Mouse (Mus musculus): Measurements from ENCODE around the gene Agfg1. TPM values are rescaled to one million over a fixed set of nuclear protein-coding genes. Genes with fewer than 3 reads are reported as not detected.
A peak's percentile ranks its signal among the peaks of the same experiment; 100 is the strongest.

Gene Agfg1
- polyA plus RNA-seq, 1 experiment: 26.9 TPM

DNA sequence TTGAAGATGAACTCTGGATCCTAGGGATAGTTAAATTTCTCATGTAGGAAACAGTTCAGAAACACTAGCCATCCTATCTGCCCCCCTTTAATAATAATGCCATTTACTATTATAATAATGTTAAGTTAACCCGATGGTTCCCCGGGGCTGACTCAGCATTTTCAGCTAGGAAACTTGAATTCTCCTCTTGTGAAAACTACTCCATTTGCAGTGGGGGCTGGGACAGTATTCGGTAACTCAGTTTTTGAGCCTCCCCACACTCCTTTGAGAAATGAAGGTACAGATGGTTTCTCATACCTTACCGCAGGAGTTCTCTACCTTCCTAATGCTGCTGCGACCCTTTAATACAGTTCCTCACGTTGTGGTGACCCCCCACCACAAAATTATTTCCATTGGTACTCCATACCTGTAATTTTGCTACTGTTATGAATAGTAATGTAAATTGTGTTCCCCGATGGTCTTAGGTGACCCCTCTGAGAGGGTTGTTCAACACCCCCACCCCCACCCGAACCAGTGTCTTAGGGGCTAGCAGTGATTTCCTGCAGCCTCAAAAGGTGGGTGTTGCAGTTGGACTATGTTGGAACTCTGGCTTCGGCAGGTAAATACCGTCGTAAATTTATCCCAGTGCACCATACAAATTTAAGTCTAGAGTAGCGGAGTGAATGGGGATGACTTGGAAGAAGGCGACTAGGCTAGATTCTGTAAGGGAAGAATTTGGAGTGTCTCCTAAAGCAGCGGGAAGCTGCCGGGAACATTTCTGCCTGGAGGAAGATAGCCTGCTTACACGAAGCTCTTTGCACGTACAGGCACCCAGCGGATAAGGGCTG is 601 bp upstream of the Agfg1 start:
- H3K4me3 ChIP-seq (ENCODE audit: insufficient read depth, poor library complexity, severe bottlenecking): no peak overlapping the region
- H3ac ChIP-seq (ENCODE audit: control insufficient read depth, insufficient read length, low read depth): no peak overlapping the region
- H3K79me3 ChIP-seq (ENCODE audit: low read depth): peaks cover 38% of the 10 kb centered on the region

DNA sequence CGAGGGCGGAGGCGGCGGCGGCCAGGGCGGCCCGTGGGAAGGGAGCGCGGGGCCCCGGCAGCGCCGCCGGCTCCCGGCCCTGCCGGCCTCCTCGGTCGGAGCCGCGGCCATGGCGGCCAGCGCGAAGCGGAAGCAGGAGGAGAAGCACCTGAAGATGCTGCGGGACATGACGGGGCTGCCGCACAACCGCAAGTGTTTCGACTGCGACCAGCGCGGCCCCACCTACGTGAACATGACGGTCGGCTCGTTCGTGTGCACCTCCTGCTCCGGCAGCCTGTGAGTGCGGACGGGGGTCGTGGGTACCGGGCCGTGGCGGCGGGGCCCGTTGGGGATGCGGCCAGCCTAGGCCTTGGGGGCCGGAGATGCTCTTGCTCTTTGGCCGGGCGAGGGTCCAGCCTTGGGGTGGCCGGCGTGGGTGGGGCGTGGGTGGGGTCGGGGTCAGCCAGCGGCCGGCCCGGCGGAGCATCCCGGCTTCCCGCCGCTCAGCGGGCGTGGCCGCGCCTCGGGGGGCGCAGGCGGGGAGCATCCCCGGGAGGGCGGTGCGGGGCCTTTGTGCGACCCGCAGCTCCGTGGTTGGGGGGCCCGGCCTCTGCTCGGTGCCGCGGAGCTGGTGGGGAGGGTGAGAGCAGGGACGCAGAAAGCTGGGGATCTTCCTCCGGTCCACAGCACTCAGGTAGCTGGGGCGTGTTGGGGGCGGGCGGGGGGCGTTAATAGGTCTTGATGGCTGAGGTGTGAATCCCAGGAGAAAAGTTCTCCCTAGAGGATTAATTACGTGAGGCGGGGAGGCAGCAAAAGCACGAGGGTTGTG is 535 bp downstream of the Agfg1 start:
- Histone ChIP-seq H3K36me3 (ENCODE audit: control insufficient read depth, insufficient read depth) (peaks cover 12% of the 10 kb centered on the region), H3K27me3 (ENCODE audit: control insufficient read depth, insufficient read depth, insufficient read length) (no peaks in the 10 kb centered on the region), H3K79me3 (ENCODE audit: low read depth) (peaks cover 49% of the 10 kb centered on the region), H3ac (ENCODE audit: control insufficient read depth, insufficient read length, low read depth) (peak overlapping the region; percentile 78), H3K79me2 (ENCODE audit: control insufficient read depth, insufficient read depth) (peaks cover 56% of the 10 kb centered on the region), H3K4me3 (ENCODE audit: insufficient read depth, poor library complexity, severe bottlenecking) (peak overlapping the region; percentile 89)
- TF ChIP-seq USF1 (IDR thresholded peaks at IDR 0.05; ENCODE audit: low read depth) (no peak), MYOG (IDR thresholded peaks at IDR 0.05; ENCODE audit: control insufficient read depth, extremely low read depth, insufficient read length) (no peak), CTCF (IDR thresholded peaks at IDR 0.05; ENCODE audit: control insufficient read depth, insufficient read depth, insufficient read length) (no peak), MAX (IDR thresholded peaks at IDR 0.05) (no peak)

More for the DNA sequence above, 601 bp upstream of the Agfg1 start:
- H3K27me3 ChIP-seq (ENCODE audit: control insufficient read depth, insufficient read depth, insufficient read length): no peaks in the 10 kb centered on the region
- peaks cover 45% of the 10 kb centered on the region for H3K79me2 ChIP-seq (ENCODE audit: control insufficient read depth, insufficient read depth)
- TF ChIP-seq MAX (IDR thresholded peaks at IDR 0.05) (no peak), MYOG (IDR thresholded peaks at IDR 0.05; ENCODE audit: control insufficient read depth, extremely low read depth, insufficient read length) (no peak), USF1 (IDR thresholded peaks at IDR 0.05; ENCODE audit: low read depth) (no peak), MYOD1 (IDR thresholded peaks at IDR 0.05; ENCODE audit: control insufficient read depth, insufficient read length, low read depth) (no peak), CTCF (IDR thresholded peaks at IDR 0.05; ENCODE audit: control insufficient read depth, insufficient read depth, insufficient read length) (no peak), FOSL1 (IDR thresholded peaks at IDR 0.05; ENCODE audit: insufficient read depth, low read length, poor library complexity, severe bottlenecking) (no peak), CEBPB (IDR thresholded peaks at IDR 0.05; ENCODE audit: low read depth) (no peak)
- H3K36me3 ChIP-seq (ENCODE audit: control insufficient read depth, insufficient read depth): peaks cover 12% of the 10 kb centered on the region

DNA sequence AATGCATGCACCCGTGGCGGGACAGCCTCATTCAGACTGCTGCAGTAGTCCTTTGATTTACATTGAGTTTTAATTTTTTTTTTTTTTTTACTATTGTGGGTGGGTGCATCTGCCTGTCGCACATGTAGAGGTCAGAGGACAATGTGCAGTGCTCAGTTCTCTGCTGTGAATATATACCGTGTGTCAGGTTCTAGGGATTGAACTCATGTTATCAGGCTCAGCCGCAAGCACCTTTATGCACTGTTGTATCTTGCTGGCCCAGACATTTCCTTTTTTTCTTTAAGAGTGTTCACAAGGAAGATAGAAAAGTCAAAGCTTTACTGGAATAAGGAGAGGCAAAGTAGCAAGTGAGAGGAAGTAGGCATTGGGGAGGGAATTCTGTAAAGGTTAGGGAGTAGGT is 16.4 kb downstream of the Agfg1 start:
- no peaks in the 10 kb centered on the region for H3K27me3 ChIP-seq (ENCODE audit: control insufficient read depth, insufficient read depth, insufficient read length)
- no peak overlapping the region for H3K4me3 ChIP-seq (ENCODE audit: insufficient read depth, poor library complexity, severe bottlenecking)
- no peak overlapping the region for H3ac ChIP-seq (ENCODE audit: control insufficient read depth, insufficient read length, low read depth)
- TF ChIP-seq CEBPB (IDR thresholded peaks at IDR 0.05; ENCODE audit: low read depth) (no peak), MAX (IDR thresholded peaks at IDR 0.05) (no peak), MYOD1 (IDR thresholded peaks at IDR 0.05; ENCODE audit: control insufficient read depth, insufficient read length, low read depth) (no peak), CTCF (IDR thresholded peaks at IDR 0.05; ENCODE audit: control insufficient read depth, insufficient read depth, insufficient read length) (no peak), MYOG (IDR thresholded peaks at IDR 0.05; ENCODE audit: control insufficient read depth, extremely low read depth, insufficient read length) (no peak), USF1 (IDR thresholded peaks at IDR 0.05; ENCODE audit: low read depth) (no peak), FOSL1 (IDR thresholded peaks at IDR 0.05; ENCODE audit: insufficient read depth, low read length, poor library complexity, severe bottlenecking) (no peak)
- H3K79me2 ChIP-seq (ENCODE audit: control insufficient read depth, insufficient read depth): peaks cover 100% of the 10 kb centered on the region
- no peaks in the 10 kb centered on the region for H3K36me3 ChIP-seq (ENCODE audit: control insufficient read depth, insufficient read depth)
- peaks cover 89% of the 10 kb centered on the region for H3K79me3 ChIP-seq (ENCODE audit: low read depth)

DNA sequence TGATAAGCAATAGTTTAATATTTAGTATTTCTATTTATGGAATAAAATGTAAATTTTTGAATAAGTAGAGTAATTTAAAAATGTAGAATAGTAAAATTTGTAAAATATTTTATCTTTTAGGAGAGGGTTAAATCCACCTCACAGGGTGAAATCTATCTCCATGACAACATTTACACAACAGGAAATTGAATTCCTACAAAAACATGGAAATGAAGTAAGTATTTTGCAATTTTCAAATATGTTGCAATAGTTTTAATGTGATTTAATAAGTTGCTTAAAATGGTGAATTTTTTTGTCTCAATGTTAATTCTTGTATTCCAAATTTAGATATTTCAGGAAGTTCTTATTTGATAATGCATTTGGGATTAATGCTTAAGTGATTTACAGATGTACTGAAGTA is 19.0 kb downstream of the Agfg1 start:
- H3K36me3 ChIP-seq (ENCODE audit: control insufficient read depth, insufficient read depth): peaks cover 10% of the 10 kb centered on the region
- peaks cover 83% of the 10 kb centered on the region for H3K79me3 ChIP-seq (ENCODE audit: low read depth)
- peaks cover 100% of the 10 kb centered on the region for H3K79me2 ChIP-seq (ENCODE audit: control insufficient read depth, insufficient read depth)
- no peak overlapping the region for H3ac ChIP-seq (ENCODE audit: control insufficient read depth, insufficient read length, low read depth)
- no peak for TF ChIP-seq MYOD1 (IDR thresholded peaks at IDR 0.05; ENCODE audit: control insufficient read depth, insufficient read length, low read depth)
- no peak for TF ChIP-seq CEBPB (IDR thresholded peaks at IDR 0.05; ENCODE audit: low read depth)
- no peak for TF ChIP-seq FOSL1 (IDR thresholded peaks at IDR 0.05; ENCODE audit: insufficient read depth, low read length, poor library complexity, severe bottlenecking)
- no peak for TF ChIP-seq MAX (IDR thresholded peaks at IDR 0.05)
- TF ChIP-seq USF1 (IDR thresholded peaks at IDR 0.05; ENCODE audit: low read depth): no peak
- TF ChIP-seq CTCF (IDR thresholded peaks at IDR 0.05; ENCODE audit: control insufficient read depth, insufficient read depth, insufficient read length): no peak
- TF ChIP-seq MYOG (IDR thresholded peaks at IDR 0.05; ENCODE audit: control insufficient read depth, extremely low read depth, insufficient read length): no peak
- no peak overlapping the region for H3K4me3 ChIP-seq (ENCODE audit: insufficient read depth, poor library complexity, severe bottlenecking)
- no peaks in the 10 kb centered on the region for H3K27me3 ChIP-seq (ENCODE audit: control insufficient read depth, insufficient read depth, insufficient read length)

DNA sequence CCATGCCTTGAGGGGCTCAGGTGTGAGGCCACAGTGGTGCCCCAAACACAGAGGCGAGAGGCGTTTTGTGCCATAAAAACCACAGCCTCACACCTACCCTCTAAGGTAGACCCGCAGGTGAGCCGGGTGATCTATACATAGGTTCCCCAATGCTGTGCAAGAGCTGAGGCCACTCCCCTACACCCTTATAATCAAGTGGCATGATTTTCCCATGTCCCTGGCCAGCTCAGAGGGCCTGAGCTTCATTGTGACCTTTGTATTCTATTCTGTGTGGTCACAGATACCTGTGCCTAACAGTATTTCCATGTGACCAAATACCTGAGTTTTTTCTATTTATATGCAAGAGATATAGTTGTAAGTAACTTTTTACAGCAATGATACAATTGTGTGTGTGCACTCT is 21.1 kb downstream of the Agfg1 start:
- Histone ChIP-seq H3K36me3 (ENCODE audit: control insufficient read depth, insufficient read depth) (peaks cover 13% of the 10 kb centered on the region), H3K79me2 (ENCODE audit: control insufficient read depth, insufficient read depth) (peaks cover 100% of the 10 kb centered on the region), H3K4me3 (ENCODE audit: insufficient read depth, poor library complexity, severe bottlenecking) (no peak overlapping the region), H3K27me3 (ENCODE audit: control insufficient read depth, insufficient read depth, insufficient read length) (no peaks in the 10 kb centered on the region), H3ac (ENCODE audit: control insufficient read depth, insufficient read length, low read depth) (no peak overlapping the region), H3K79me3 (ENCODE audit: low read depth) (peaks cover 82% of the 10 kb centered on the region)
- TF ChIP-seq USF1 (IDR thresholded peaks at IDR 0.05; ENCODE audit: low read depth) (no peak), CEBPB (IDR thresholded peaks at IDR 0.05; ENCODE audit: low read depth) (no peak), MYOD1 (IDR thresholded peaks at IDR 0.05; ENCODE audit: control insufficient read depth, insufficient read length, low read depth) (no peak), CTCF (IDR thresholded peaks at IDR 0.05; ENCODE audit: control insufficient read depth, insufficient read depth, insufficient read length) (no peak)
